Mouse (Mus musculus) kidney, adult 8-10 months (tissue): Measurements from ENCODE around the gene Hoxa2.

ENCODE experiments used
- DNase-seq, 2 experiments: peaks; one replicate each; pipeline ENCODE4 v3.0.0; 2022

The Hoxa2 gene

GRCm38 (mm10) chr6:52121173-52121572 lies 43.5 kb downstream of the Hoxa2 start:
- no peak for DNase-seq

- no peak for DNase-seq
Observed at GRCm38 (mm10) chr6:52118903-52119635, 45.6 kb downstream of the Hoxa2 start.

GRCm38 (mm10) chr6:52115899-52116298 lies 48.7 kb downstream of the Hoxa2 start:
- DNase-seq = no peak
